Mouse (Mus musculus) adrenal gland, adult 2 months (tissue): ENCODE measurements around the gene Dcbld1. TPM values are rescaled to one million over a fixed set of nuclear protein-coding genes. Genes with fewer than 3 reads are reported as not detected.
"Not testable (repeated sequence)": the region's sequence is repeated elsewhere in the genome, so short reads cannot be mapped to it uniquely, and the experiment has no call there.

Source experiments
- DNase-seq: peaks from one replicate; pipeline ENCODE4 v3.0.0; 2021
- polyA plus RNA-seq: library from polyadenylated mRNA; depleted of rRNA; stranded (reverse); fragments of >200 nt; gene quantifications from 2 replicates; pipeline ENCODE4 v1.2.3, GENCODE M21; 2012
- total RNA-seq, 2 experiments: library from RNA; stranded (reverse); gene quantifications; 2 replicates each; pipeline ENCODE4 v1.2.3; 2021

The Dcbld1 gene
- total and polyA plus RNA-seq, 3 experiments, result 2.1 to 3.4 (median 3.1) TPM

DNA sequence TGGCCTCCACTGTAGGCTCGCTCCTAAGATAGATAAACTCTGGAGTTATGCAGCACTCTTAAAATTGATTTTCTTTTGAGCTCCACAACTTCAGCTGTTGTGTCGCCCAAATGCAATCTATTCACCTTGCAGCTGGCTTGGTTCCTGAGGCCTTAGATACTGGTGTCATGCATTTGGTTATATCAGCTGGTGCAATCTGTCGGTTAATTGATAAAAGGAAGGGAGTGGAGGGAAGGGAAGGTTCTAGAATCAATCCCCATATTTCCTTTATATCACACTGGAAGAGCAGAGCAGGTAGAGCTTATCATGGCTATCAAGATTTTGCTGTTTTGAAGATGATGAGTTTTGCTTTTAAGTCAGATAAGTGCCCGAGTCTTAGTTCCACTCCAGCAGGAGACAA is 26.8 kb downstream of the Dcbld1 start:
- DNase-seq, result no peak

- DNase-seq, result no peak
Observed at GRCm38 (mm10) chr10:52264162-52264561, 30.7 kb downstream of the Dcbld1 start.

GRCm38 (mm10) chr10:52268879-52269278 is 35.5 kb downstream of the Dcbld1 start:
- DNase-seq, result no peak

- no peak for DNase-seq
Observed at GRCm38 (mm10) chr10:52271385-52271784, 38.0 kb downstream of the Dcbld1 start.

DNA sequence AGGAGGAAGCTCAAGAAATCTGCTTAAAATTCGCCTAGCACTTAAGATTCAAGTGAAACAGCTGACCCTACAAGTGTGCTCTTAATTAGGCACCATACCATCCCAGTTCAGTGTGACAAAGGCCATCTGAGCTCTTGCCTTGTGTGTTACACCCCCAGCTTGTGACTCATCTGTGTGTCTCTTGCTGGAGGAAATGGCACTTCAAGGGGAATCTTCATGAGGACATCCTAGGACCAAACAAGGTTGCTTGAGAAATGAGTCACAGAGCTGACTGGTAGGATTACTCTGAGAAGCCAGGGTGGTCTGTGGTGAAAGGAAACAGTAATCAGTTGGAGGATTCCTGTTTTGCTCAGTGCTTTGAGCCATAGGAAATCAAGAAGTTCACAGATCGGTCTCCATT is 39.6 kb downstream of the Dcbld1 start:
- DNase-seq, result peak; percentile 28

- no peak for DNase-seq
Observed at GRCm38 (mm10) chr10:52274001-52274909, 40.8 kb downstream of the Dcbld1 start.

DNA sequence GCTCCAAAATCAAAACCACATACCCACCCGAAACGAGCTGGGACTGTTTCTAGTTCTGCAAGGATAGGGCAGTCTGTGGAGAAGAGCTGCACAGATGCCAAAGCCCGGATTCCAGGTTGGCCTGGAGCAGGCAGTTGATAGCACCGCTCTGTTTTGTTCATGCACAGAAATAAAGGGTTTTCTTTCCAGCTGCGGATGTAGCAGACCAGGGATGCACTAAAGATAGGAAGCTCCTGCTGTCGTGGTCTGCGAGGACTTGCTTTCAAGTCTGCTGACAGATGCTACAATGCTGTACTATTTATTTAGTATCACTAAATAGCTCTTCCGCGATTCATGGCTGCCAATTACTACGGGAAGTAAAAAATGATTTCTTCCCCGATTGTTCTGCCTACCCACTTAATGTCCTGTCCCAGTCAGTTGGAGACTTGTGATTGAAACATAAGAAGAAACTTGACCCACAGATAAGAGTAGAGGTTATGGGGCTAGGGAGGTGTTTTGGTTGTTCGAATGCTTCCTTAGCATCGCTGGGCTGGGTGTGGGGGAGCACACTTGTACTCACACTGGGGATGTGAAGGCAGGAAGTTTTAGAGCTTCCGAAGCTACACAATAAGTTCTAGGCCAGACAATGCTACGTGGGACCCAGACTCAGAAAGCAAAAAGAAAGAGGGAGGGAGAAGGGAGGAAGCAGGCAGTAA is 41.6 kb downstream of the Dcbld1 start:
- DNase-seq, result no peak

DNA sequence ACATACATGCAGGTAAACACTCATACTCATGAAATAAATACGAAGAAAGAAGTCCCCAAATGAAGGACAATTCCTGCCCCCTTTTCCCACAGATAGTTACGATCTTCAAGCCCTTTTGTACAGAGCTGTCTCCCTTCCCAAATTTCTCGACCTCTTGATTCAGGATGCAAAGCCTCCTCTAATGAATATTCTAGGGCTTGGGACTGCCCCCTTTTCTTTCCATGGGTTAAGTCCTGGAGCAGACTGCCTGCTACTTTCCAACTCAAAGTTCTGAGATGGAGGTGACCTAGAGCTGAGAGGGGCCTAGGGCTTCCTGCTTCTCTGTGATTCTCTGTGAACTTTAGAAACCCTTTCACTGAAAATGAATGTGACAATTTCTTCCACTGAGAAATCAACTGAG is 43.2 kb downstream of the Dcbld1 start:
- no peak for DNase-seq

- DNase-seq, result not testable (repeated sequence)
Observed at GRCm38 (mm10) chr10:52277564-52277963, 44.1 kb downstream of the Dcbld1 start.

DNA sequence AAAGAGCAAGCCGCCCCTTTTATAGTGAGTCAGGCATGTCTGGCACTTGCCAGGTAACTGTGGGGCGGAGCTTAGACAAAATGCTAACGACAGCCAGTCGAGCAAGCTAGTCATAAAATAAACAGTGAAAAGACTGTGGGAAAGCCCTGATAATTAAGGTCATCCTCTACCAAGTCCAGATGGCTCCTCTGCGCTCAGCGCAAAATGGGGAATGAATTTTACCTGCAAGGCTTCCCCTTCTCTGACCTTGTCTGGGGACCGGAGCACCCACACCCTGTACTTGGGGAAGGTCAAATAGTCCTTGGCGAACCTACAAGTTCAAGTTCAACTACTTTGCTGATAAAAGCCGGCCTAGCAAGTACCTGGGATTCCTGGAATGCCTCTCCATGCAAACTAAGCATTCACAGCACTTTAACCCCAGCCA is 44.6 kb downstream of the Dcbld1 start:
- DNase-seq, result peak; percentile 69

GRCm38 (mm10) chr10:52278866-52279265 is 45.4 kb downstream of the Dcbld1 start:
- no peak for DNase-seq

- no peak for DNase-seq
Observed at GRCm38 (mm10) chr10:52279876-52280275, 46.5 kb downstream of the Dcbld1 start.

DNA sequence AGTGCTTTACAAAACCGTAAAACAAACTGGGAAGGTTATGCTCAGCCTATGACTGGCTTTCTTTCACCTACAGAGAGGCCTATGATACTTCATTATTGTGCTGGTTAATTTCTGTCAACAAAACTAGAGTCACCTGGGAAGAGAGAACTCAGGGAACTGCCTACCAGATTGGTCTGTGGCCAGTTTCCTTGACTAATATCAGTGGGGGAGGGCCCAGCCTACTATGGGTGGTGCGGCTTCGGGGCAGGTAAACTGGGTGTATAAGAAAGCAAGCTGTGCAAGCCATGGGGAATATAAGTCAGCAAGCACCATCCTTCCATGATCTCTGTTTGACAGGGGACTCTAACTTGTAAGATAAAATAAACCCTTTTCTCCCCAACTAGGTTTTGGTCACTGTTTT is 47.2 kb downstream of the Dcbld1 start:
- DNase-seq, result no peak

- DNase-seq, result no peak
Observed at GRCm38 (mm10) chr10:52281337-52281736, 47.9 kb downstream of the Dcbld1 start.

DNA sequence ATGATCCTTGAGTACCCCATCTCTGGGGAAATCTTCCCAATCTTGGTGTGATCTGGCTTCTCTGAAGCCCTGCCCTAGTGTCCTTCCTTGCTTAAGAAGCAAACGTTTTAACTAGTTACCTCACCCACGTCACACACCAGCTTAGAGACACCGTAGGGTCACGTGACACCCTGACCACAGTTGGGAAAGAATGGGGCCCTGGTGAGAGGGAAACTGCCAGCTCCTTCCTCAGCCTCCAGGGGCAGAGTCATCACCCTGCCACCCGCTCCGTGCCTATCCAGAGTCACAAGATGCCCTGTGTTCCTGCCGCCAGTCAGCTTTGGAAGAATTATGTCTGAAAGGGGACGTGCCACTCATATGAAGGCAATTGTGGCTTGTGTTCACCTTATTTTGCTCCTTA is 51.2 kb downstream of the Dcbld1 start:
- no peak for DNase-seq

- no peak for DNase-seq
Observed at GRCm38 (mm10) chr10:52287852-52288533, 54.6 kb downstream of the Dcbld1 start.

- no peak for DNase-seq
Observed at GRCm38 (mm10) chr10:52289261-52289660, 55.8 kb downstream of the Dcbld1 start.

GRCm38 (mm10) chr10:52292391-52292790 is 59.0 kb downstream of the Dcbld1 start:
- not testable (repeated sequence) for DNase-seq

DNA sequence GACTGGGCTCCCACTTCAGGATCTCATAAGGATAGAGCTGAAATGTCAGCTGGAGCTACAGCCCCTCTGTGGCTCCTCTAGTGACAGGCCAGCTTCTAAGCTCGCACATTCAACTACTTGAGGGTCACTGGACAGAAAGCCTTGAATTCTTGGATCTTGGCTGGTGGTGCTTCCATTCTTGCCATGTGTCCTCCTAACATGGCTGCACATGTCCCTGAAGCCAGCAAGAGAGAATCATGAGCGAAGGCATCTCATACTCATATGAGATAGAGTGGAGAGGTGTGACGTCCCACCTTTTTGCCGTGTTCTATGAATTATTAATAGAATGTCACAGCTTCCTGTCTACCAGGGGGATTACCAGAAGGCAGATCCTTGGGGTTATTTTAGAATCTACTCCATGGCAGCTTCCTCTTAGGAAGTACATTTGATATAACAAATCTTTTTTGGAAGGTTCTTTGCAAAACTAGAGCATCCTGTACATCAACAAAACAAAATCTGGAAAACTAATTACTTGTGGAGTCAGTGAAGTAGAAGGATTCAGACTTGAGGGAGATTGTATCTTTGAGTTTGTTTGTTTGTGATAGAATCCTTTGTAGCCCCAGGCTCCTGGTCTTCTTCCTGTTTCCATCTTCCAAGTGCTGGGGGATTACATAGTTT is 60.6 kb downstream of the Dcbld1 start:
- DNase-seq, result no peak

DNA sequence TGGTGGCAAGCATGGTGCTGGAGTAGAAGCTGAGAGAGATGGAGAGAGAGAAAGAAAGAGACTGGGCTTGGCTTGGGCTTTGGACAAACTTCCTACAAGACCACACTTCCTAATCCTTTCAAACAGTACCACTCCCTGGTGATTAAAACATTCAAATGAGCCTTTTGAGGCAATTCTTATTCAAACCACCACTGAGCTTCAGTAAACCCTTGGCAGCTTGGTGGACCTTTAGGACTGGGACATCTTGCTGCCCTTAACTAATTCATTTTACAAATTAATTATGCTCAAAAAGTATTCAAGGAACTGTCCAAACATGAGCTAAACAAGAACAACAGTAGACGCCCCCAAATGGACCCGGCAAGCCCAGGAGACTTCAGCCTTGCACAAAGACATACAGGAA is 62.5 kb downstream of the Dcbld1 start:
- DNase-seq, result no peak

DNA sequence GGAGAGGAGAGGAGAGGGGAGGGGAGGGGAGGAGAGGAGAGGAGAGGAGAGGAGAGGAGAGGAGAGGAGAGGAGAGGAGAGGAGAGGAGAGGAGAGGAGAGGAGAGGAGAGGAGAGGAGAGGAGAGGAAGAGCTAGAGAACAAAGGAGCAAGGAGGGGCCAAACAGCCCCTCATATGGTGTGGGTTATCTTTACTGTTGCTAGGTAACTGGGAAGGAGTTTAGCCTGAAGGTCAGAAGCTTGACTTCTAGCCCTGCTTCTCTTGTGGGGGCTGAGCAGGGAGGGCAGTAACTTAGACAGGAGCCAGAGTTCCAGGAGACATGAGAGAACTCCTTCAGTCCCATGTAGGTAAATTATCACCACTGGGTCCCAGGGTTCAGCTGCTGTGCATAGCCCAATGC is 65.1 kb downstream of the Dcbld1 start:
- DNase-seq, result not testable (repeated sequence)

DNA sequence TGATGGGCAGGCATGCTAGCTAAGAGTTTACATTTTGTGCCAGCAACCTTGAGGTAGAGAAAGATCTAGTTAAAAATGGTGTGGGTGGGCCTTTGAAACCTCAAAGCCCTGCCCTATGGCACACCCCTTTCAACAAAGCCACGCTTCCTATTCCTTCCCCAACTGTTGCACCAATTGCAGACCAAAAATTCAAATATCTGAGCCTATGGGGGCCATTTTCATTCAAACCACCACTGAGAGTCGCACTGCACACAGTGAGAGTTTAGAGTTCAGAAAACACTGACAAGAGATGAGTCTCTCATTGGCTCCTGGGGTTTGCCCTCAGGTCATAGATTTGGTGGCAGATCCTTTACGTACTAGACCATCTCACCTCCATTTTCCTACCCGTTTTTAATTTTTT is 68.3 kb downstream of the Dcbld1 start:
- DNase-seq, result no peak
